Mouse (Mus musculus) testis, postnatal 10 days (tissue): Measurements from ENCODE around the gene Thsd1.

Experiments
- DNase-seq: peaks from one replicate; pipeline ENCODE4 v3.0.0; 2021; ENCODE audit warnings: low spot score

The Thsd1 gene

DNA sequence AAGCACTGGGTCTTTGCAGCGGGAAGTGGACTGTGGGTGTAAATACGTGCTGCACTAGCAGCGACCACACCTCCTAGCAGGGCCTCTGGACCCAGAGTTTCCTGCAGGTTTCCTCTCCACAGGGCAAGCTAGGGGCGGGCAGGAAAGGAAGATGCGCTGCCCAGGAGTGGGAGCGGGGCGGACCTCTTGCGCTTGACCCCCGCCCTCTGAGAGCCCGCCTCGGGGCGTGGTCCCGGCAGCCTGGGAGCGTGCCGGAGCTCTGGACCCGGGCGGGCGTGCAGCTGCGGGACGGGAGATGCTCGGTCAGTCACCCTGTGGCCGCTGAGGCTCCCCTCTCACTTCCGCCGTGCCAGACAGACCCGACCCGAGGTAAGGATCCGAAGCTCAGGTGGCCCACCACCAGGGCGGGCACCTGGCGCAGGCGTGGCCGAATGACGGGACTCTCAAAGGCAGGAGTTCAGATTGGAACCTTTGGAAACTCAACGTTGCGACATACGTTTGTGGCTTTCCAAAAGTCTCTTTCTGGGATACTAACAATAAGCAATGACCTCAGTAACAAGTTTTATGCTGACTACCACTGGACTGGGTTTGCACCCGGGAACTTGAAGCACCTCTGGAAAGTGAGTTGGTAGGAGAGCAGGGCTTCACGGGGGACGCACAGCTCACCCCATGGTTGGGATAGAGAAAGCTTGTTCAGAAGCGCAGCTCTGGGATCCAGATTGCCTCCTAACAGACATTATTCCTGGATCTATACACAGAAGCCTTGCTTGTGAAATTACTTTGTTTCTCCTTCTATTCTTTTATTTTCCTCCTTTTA, at the start of gene Thsd1:
Thsd1 (plus strand) TSS at position 253 of the 817 bp plus-strand sequence.
- DNase-seq: peak; percentile 67

GRCm38 (mm10) chr8:22184884-22185283, 42.2 kb upstream of the Thsd1 start:
- no peak for DNase-seq

DNA sequence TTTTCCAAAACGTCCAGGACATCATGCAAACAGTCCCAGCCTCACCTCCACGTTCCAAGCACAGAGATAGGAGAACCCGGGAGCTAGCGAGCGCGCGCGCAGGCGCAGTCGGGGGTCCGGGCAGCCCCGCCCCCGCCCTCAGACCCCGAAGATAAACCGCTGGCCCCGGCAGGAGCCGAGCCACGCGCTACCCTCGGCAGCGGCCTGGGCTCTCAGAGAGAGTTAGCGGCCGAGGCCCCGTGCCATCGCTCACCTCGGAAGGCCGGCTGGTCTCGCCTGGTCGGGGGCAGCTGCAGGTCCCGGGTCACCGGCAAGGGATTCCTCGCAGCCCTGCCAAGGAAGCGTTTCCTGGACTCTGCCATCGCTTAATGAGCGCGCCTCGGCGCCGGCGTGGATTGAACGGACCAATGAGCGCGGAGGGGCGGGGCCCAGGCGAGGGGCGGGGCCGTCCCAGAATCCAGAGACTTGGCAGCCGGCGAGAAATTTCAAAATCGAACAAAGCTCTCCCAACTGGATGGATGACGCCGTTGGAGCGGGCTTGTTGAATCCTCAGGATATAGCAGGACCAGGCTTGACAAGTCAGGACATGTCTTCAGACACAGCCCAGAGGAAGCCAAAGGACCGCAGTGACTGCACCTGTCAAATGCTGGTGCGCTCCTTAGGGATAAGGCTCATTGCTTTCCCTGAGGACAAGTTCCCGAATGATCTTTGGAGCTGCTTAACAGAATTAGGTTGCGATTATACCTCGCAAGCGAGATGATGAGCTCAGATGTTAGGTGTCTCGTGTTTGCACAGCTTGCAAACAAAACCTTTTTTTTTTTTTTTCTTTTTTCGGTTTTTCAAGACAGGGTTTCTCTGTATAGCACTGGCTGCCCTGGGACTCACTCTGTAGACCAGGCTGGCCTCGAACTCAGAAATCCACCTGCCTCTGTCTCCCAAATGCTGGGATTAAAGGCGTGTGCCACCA, 41.4 kb upstream of the Thsd1 start, which contains the start of gene Ckap2:
Ckap2 (minus strand) TSS at position 389 of the 967 bp plus-strand sequence.
- DNase-seq: peak; percentile 95

GRCm38 (mm10) chr8:22192660-22193431, 34.3 kb upstream of the Thsd1 start, which contains the start of gene Vps36:
TSS of gene Vps36 (plus strand) at chr8:22192809.
- peak; percentile 94 for DNase-seq

GRCm38 (mm10) chr8:22193432-22194010, 33.6 kb upstream of the Thsd1 start:
- no peak for DNase-seq

- no peak for DNase-seq
Measured at GRCm38 (mm10) chr8:22197914-22198313, 29.2 kb upstream of the Thsd1 start.

GRCm38 (mm10) chr8:22199481-22199880, 27.6 kb upstream of the Thsd1 start:
- no peak for DNase-seq

GRCm38 (mm10) chr8:22207535-22207934, 19.6 kb upstream of the Thsd1 start:
- DNase-seq: no peak

DNA sequence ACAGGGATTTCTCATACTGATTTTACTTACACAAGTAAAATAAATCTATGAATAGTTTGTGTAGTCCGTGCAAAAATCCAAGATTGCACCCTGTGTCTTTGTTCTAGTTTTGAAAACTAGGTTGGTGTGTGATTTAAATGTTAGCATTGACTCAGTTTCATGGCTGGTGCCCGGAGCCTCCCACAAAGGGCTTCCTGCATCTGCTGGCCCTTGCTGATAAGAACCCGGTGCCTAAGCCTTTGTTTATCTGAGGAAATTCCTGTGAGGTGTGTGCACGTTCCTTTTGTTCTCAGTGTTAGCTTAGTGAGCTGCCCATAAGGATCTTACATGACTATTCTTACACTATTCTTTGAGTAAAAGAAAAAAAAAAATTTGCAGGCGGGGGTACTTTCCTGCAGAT, 18.1 kb upstream of the Thsd1 start:
- DNase-seq: no peak

GRCm38 (mm10) chr8:22214826-22215225, 12.3 kb upstream of the Thsd1 start:
- DNase-seq: no peak

DNA sequence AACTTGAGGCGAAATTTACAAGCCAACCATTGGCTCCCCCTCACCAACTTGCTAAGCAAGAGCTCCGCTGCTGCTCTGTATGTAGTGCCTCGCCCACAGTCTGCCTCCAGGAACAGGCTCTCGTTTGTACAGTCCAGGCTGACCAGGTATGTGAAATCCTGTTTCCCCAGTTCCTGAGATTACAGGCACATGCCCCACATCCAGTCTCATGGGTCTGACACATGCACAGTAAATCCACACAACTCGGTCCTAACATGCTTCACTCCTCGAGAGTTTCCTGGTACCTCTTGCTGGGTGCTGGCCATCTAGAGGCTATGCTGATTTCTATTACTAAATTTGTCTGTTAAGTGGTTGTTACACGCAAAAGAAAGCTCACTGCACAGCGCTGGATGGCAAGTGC, 752 bp upstream of the Thsd1 start:
- DNase-seq: no peak

- no peak for DNase-seq
Measured at GRCm38 (mm10) chr8:22228621-22229020, 1.5 kb downstream of the Thsd1 start.

GRCm38 (mm10) chr8:22242986-22243385, 15.9 kb downstream of the Thsd1 start:
- no peak for DNase-seq

GRCm38 (mm10) chr8:22245663-22246062, 18.6 kb downstream of the Thsd1 start:
- DNase-seq: no peak

DNA sequence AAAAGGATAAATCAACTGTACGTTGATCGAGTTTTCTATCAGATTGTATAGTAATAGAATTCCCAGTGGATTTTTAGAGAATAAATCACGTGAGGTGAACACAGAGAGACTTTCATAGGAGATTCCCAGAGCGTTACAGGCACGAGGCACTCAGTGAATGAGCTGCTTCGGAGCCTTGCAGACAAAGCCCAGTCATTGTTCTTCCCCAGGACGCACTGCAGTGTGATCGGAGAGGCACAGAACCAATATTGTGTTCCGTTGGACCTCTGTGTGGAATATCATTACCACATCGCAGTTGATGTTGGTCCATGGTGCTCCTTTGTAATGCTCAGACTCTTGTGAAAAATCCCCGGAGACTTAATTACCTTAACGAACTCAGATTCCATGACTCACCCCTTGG, 20.8 kb downstream of the Thsd1 start:
- DNase-seq: no peak

DNA sequence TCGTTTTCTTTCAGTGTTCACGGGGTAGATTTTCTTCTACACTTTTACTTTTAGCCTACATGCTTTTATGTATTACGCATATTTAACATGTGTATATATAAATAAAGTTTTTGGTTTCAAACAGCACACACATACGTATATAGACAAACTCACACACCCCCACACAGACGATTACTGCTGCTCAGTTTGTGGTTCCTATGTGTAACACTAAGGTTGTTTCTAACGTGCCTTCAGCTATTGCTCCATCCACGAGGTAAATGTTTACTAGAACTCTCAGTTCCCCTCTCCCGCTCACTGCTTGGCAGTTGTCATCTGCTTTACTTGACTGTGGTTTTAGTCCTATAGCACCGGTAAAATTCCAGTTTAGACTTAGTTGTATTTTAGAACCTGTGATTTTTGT, 22.0 kb downstream of the Thsd1 start:
- DNase-seq: no peak

DNA sequence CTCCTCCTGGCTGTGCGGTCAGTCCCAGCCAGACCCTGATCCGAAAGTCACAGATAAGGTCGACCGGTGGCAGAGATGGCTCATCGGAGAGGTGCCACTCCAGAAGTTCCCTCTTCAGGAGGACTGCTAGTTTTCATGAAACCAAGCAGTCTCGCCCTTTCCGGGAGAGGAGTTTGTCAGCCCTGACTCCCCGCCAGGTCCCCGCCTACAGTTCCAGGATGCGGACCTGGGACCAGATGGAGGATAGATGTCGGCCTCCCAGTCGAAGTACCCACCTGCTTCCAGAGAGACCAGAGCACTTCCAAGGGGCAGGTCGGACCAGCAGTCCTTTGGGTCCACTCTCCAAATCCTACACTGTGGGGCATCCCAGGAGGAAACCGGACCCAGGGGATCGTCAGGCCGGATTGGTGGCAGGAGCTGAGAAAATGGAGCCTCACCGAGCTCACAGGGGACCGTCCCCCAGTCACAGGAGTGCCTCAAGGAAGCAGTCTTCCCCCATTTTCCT, 31.9 kb downstream of the Thsd1 start:
- no peak for DNase-seq

GRCm38 (mm10) chr8:22259531-22259930, 32.4 kb downstream of the Thsd1 start:
- peak; percentile 51 for DNase-seq

DNA sequence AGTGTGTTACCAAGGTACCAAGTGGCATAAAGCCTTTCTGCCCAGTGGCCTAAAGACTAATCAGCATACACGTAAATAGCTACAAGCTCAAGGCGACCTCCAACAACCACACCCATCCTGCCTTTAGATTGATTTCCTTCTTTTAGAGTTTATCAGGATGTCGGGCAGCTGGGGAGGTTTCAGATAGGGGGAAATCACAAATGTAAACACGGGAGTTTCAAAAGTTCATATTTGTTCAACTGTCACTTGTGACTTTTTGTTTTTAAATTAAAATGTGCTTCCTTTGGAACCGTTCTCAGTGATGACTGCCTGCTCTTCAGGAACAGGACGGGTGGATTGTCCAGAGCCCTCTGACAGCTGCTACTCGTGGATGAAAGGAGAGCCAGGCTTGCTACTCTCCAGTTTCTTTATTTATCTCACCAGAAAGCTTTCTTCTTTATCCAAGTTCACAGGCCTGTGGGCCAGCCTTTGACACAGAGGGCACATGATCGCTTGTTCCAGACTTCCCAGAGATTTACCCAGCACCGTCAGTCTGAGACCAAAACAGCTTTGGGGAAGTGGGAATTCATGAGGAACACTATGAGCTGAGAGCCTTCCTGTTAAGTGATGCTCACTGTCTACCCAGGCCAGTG, 33.1 kb downstream of the Thsd1 start:
- no peak for DNase-seq

GRCm38 (mm10) chr8:22262267-22262666, 35.2 kb downstream of the Thsd1 start:
- DNase-seq: no peak

GRCm38 (mm10) chr8:22264292-22264691, 37.2 kb downstream of the Thsd1 start:
- no peak for DNase-seq
